Comparison of ENCODE assay signal across 21 mouse cellular contexts in genomic region chr5:22869031-22869430, GRCm38 (mm10).
DNase-seq lines count a peak whose midpoint lies in the region; ATAC-seq and TF ChIP-seq lines count a peak whose summit lies in the region.
"Had no signal": no experiment of that assay in that cellular context is flagged by ENCODE, and none has a peak within 500 bp of the region (broad histone marks: within the 10 kb centered on the region; RNA-seq: fewer than 3 reads in every experiment).

No protein-coding gene starts in this region.

- no peaks in the 10 kb centered on the region for H3K27me3 ChIP-seq in forebrain, embryonic 14.5 days (replicated peaks; ENCODE audit: control insufficient read depth, insufficient read depth, low read length)
- no peaks in the 10 kb centered on the region for H3K27me3 ChIP-seq in forebrain, embryonic 10.5 days (ENCODE audit: poor library complexity, severe bottlenecking)
- H3K27me3 ChIP-seq in midbrain, postnatal 0 days (ENCODE audit: insufficient read depth, low read length) = no peaks in the 10 kb centered on the region
- no peaks in the 10 kb centered on the region for H3K27me3 ChIP-seq in midbrain, embryonic 11.5 days (ENCODE audit: control insufficient read depth, insufficient read depth, low read length)
- H3K27me3 ChIP-seq: embryonic facial prominence, embryonic 12.5 days; embryonic facial prominence, embryonic 15.5 days; forebrain, embryonic 13.5 days; Patski had no signal

- DNase-seq in forebrain, embryonic 14.5 days (ENCODE audit: low spot score) = peak; percentile 56
- no peak for DNase-seq in forebrain, embryonic 10.5 days (ENCODE audit: extremely low spot score, low spot score)
- DNase-seq in midbrain, postnatal 0 days (ENCODE audit: low spot score) = peak; percentile 2
- DNase-seq in midbrain, embryonic 11.5 days (ENCODE audit: low spot score, missing footprints) = no peak
- DNase-seq in MN1 (ENCODE audit: low spot score) = no peak
- DNase-seq: adrenal gland, adult 8-10 months; adrenal gland, postnatal 14 days; adrenal gland, postnatal 36 days; cerebellum, adult 11 months; cerebellum, adult 18-20 months; cerebellum, adult 8-10 months; cerebellum, adult 9-11 months; cerebellum, postnatal 14 days; cerebellum, postnatal 36 days; embryo, embryonic 11 days had no signal

- no peaks in the 10 kb centered on the region; the same call in 1 of the 2 replicates for H3K4me1 ChIP-seq in forebrain, embryonic 14.5 days (ENCODE audit: control insufficient read depth, insufficient read depth, low read length)
- no peaks in the 10 kb centered on the region for H3K4me1 ChIP-seq in forebrain, embryonic 10.5 days
- no peaks in the 10 kb centered on the region for H3K4me1 ChIP-seq in midbrain, postnatal 0 days (ENCODE audit: insufficient read depth, low read length)
- no peaks in the 10 kb centered on the region for H3K4me1 ChIP-seq in midbrain, embryonic 11.5 days (ENCODE audit: control insufficient read depth, insufficient read depth, low read length)
- H3K4me1 ChIP-seq: embryonic facial prominence, embryonic 12.5 days; forebrain, embryonic 13.5 days had no signal

- no peak overlapping the region for H3K4me3 ChIP-seq in forebrain, embryonic 14.5 days (ENCODE audit: low read depth, low read length)
- no peak overlapping the region for H3K4me3 ChIP-seq in forebrain, embryonic 10.5 days
- no peak overlapping the region for H3K4me3 ChIP-seq in midbrain, postnatal 0 days (ENCODE audit: low read depth, low read length)
- H3K4me3 ChIP-seq in midbrain, embryonic 11.5 days (ENCODE audit: low read depth, low read length) = no peak overlapping the region
- H3K4me3 ChIP-seq: embryonic facial prominence, embryonic 12.5 days; embryonic facial prominence, embryonic 15.5 days; erythroblast, embryonic 14.5 days; forebrain, embryonic 13.5 days had no signal

- no peaks in the 10 kb centered on the region for H3K9me3 ChIP-seq in forebrain, embryonic 14.5 days (replicated peaks; ENCODE audit: control insufficient read depth, low read length)
- no peaks in the 10 kb centered on the region for H3K9me3 ChIP-seq in forebrain, embryonic 10.5 days
- no peaks in the 10 kb centered on the region for H3K9me3 ChIP-seq in midbrain, postnatal 0 days (ENCODE audit: low read length)
- no peaks in the 10 kb centered on the region for H3K9me3 ChIP-seq in midbrain, embryonic 11.5 days (ENCODE audit: control insufficient read depth, low read length)
- H3K9me3 ChIP-seq: embryonic facial prominence, embryonic 12.5 days; embryonic facial prominence, embryonic 15.5 days; forebrain, embryonic 13.5 days had no signal

- 70% methylated on average over 5 of the region's 5 CpGs for WGBS in forebrain, embryonic 14.5 days
- 91% methylated on average over 5 of the region's 5 CpGs for WGBS in forebrain, embryonic 10.5 days
- WGBS in midbrain, postnatal 0 days = 88% methylated on average over 5 of the region's 5 CpGs
- WGBS in midbrain, embryonic 11.5 days = 94% methylated on average over 5 of the region's 5 CpGs

- no peak overlapping the region for H3K4me2 ChIP-seq in forebrain, embryonic 14.5 days (ENCODE audit: low read length)
- H3K4me2 ChIP-seq in midbrain, postnatal 0 days (ENCODE audit: low read depth, low read length, poor library complexity, severe bottlenecking) = no peak overlapping the region
- no peak overlapping the region for H3K4me2 ChIP-seq in midbrain, embryonic 11.5 days
- H3K4me2 ChIP-seq: embryonic facial prominence, embryonic 12.5 days; embryonic facial prominence, embryonic 15.5 days; forebrain, embryonic 13.5 days had no signal

- no peak for ATAC-seq in forebrain, embryonic 14.5 days
- ATAC-seq in midbrain, postnatal 0 days (ENCODE audit: low FRiP score) = no peak
- ATAC-seq in midbrain, embryonic 11.5 days (ENCODE audit: low FRiP score) = no peak
- ATAC-seq: activated CD4-positive, CD25-positive, alpha-beta regulatory T cell, adult 4 months; forebrain, embryonic 13.5 days; Patski had no signal

- H3K27ac ChIP-seq in forebrain, embryonic 14.5 days (ENCODE audit: low read depth, low read length) = no peak overlapping the region
- no peak overlapping the region for H3K27ac ChIP-seq in forebrain, embryonic 10.5 days
- no peak overlapping the region for H3K27ac ChIP-seq in midbrain, postnatal 0 days (ENCODE audit: low read depth, low read length)
- no peak overlapping the region for H3K27ac ChIP-seq in midbrain, embryonic 11.5 days (ENCODE audit: low read depth, low read length)
- H3K27ac ChIP-seq: embryonic facial prominence, embryonic 12.5 days; embryonic facial prominence, embryonic 15.5 days; forebrain, embryonic 13.5 days had no signal

- H3K9ac ChIP-seq in forebrain, embryonic 14.5 days (ENCODE audit: low read length) = no peak overlapping the region
- no peak overlapping the region for H3K9ac ChIP-seq in midbrain, postnatal 0 days (replicated peaks; ENCODE audit: low read length, poor library complexity, severe bottlenecking)
- no peak overlapping the region for H3K9ac ChIP-seq in midbrain, embryonic 11.5 days (ENCODE audit: low read length)
- H3K9ac ChIP-seq: embryonic facial prominence, embryonic 12.5 days; embryonic facial prominence, embryonic 15.5 days; forebrain, embryonic 13.5 days had no signal

- no peak for TF ChIP-seq CTCF in midbrain, postnatal 0 days (IDR thresholded peaks at IDR 0.05)

- H3K36me3 ChIP-seq in forebrain, embryonic 14.5 days (ENCODE audit: control insufficient read depth, insufficient read depth, low read length) = no peaks in the 10 kb centered on the region
- H3K36me3 ChIP-seq in forebrain, embryonic 10.5 days (replicated peaks) = no peaks in the 10 kb centered on the region
- H3K36me3 ChIP-seq in midbrain, postnatal 0 days (ENCODE audit: insufficient read depth, low read length) = no peaks in the 10 kb centered on the region
- no peaks in the 10 kb centered on the region for H3K36me3 ChIP-seq in midbrain, embryonic 11.5 days (ENCODE audit: control insufficient read depth, insufficient read depth, low read length)
- H3K36me3 ChIP-seq: embryonic facial prominence, embryonic 12.5 days; embryonic facial prominence, embryonic 15.5 days had no signal

Comparison
In these comparisons a context has a peak if more than half of its experiments do, and no peak if none do; other contexts are left out.
1. DNase-seq: peak in forebrain, embryonic 14.5 days (single experiment) and midbrain, postnatal 0 days (single experiment); none in forebrain, embryonic 10.5 days (single experiment), midbrain, embryonic 11.5 days (single experiment) and MN1 (single experiment).